Mouse (Mus musculus) adrenal gland, postnatal 25 days (tissue): ENCODE measurements around the gene Sphk2. TPM values are rescaled to one million over a fixed set of nuclear protein-coding genes. Genes with fewer than 3 reads are reported as not detected.

Experiments used
- DNase-seq: peaks from one replicate; pipeline ENCODE4 v3.0.0; 2021; ENCODE audit warnings: mixed read lengths
- total RNA-seq: library from RNA; stranded (reverse); gene quantifications from 2 replicates; pipeline ENCODE4 v1.2.3, GENCODE M21; 2021

Sphk2 gene
- total RNA-seq, 1 experiment from 2014 or later: 42.0 TPM

GRCm38 (mm10) chr7:45723781-45724180, 6.0 kb upstream of the Sphk2 start:
- DNase-seq: no peak

GRCm38 (mm10) chr7:45723301-45723700, 5.5 kb upstream of the Sphk2 start:
- no peak for DNase-seq

GRCm38 (mm10) chr7:45722348-45722713, 4.5 kb upstream of the Sphk2 start:
- DNase-seq: no peak

- DNase-seq: no peak
Observed at GRCm38 (mm10) chr7:45721642-45722347, 4.0 kb upstream of the Sphk2 start.

GRCm38 (mm10) chr7:45721234-45721571, 3.4 kb upstream of the Sphk2 start:
- no peak for DNase-seq

GRCm38 (mm10) chr7:45720413-45721233, 2.8 kb upstream of the Sphk2 start, which contains the start of gene Fam83e:
Fam83e (plus strand) TSS chr7:45721212.
- DNase-seq: no peak

- DNase-seq: no peak
Observed at GRCm38 (mm10) chr7:45719738-45720412, 2.1 kb upstream of the Sphk2 start.

GRCm38 (mm10) chr7:45719180-45719579, 1.4 kb upstream of the Sphk2 start:
- DNase-seq: no peak

- DNase-seq: no peak
Observed at GRCm38 (mm10) chr7:45718331-45718730, 529 bp upstream of the Sphk2 start.

- no peak for DNase-seq
Observed at GRCm38 (mm10) chr7:45716952-45717917, 567 bp downstream of the Sphk2 start.

GRCm38 (mm10) chr7:45716460-45716857, 1.3 kb downstream of the Sphk2 start:
- no peak for DNase-seq

GRCm38 (mm10) chr7:45715741-45716459, 1.9 kb downstream of the Sphk2 start:
- DNase-seq: no peak

GRCm38 (mm10) chr7:45715090-45715708, 2.6 kb downstream of the Sphk2 start, which contains the start of gene Rpl18:
Rpl18 (plus strand) TSS chr7:45715457.
- DNase-seq: peak; percentile 98

- DNase-seq: no peak
Observed at GRCm38 (mm10) chr7:45714630-45715089, 3.1 kb downstream of the Sphk2 start.

GRCm38 (mm10) chr7:45713881-45714520, 3.8 kb downstream of the Sphk2 start:
- DNase-seq: no peak

- no peak for DNase-seq
Observed at GRCm38 (mm10) chr7:45713396-45713795, 4.4 kb downstream of the Sphk2 start.

- peak; percentile 76 for DNase-seq
Observed at GRCm38 (mm10) chr7:45712022-45712757, 5.6 kb downstream of the Sphk2 start.

GRCm38 (mm10) chr7:45711316-45712021, 6.3 kb downstream of the Sphk2 start:
- no peak for DNase-seq
